Mouse (Mus musculus) spleen, adult 2 months (tissue): ENCODE results near the gene Slc22a16.

Experiments used
- CTCF ChIP-seq: fragments of 200-500 bp; IDR thresholded peaks from 2 replicates; pipeline ENCODE4 v1.5.1; 2011; ENCODE audit warnings: mild to moderate bottlenecking, inconsistent platforms; ENCODE audit not compliant: insufficient read depth, insufficient read length, insufficient replicate concordance; ENCODE audit errors: extremely low read depth
- POLR2A ChIP-seq: fragments of 200-500 bp; IDR thresholded peaks from 2 replicates; pipeline ENCODE4 v1.6.1; 2011; ENCODE audit warnings: low read depth, low read length, inconsistent platforms

GRCm38 (mm10) chr10:40575912-40576634, 5.9 kb downstream of the Slc22a16 start:
- TF ChIP-seq POLR2A (no peak), CTCF (no peak)
